Mouse (Mus musculus) layer of hippocampus, adult 9-10 months (tissue): ENCODE data around the gene Glt28d2.

Experiments
- DNase-seq: peaks from one replicate; pipeline ENCODE4 v3.0.0; 2022; ENCODE audit warnings: low spot score

Gene Glt28d2

GRCm38 (mm10) chr3:85878911-85879310 is 8.4 kb downstream of the Glt28d2 start:
- DNase-seq = no peak

GRCm38 (mm10) chr3:85863996-85864395 is 23.3 kb downstream of the Glt28d2 start:
- DNase-seq = no peak

- no peak for DNase-seq
Measured at GRCm38 (mm10) chr3:85862886-85863285, 24.4 kb downstream of the Glt28d2 start.

- no peak for DNase-seq
Measured at GRCm38 (mm10) chr3:85860996-85861395, 26.3 kb downstream of the Glt28d2 start.

GRCm38 (mm10) chr3:85859311-85859710 is 28.0 kb downstream of the Glt28d2 start:
- DNase-seq = no peak

- DNase-seq = no peak
Measured at GRCm38 (mm10) chr3:85858140-85859135, 28.9 kb downstream of the Glt28d2 start.

- DNase-seq = no peak
Measured at GRCm38 (mm10) chr3:85857083-85857482, 30.2 kb downstream of the Glt28d2 start.

- DNase-seq = no peak
Measured at GRCm38 (mm10) chr3:85855947-85856346, 31.4 kb downstream of the Glt28d2 start.

GRCm38 (mm10) chr3:85855043-85855442 is 32.3 kb downstream of the Glt28d2 start:
- no peak for DNase-seq

- DNase-seq = no peak
Measured at GRCm38 (mm10) chr3:85854143-85854542, 33.2 kb downstream of the Glt28d2 start.

- DNase-seq = no peak
Measured at GRCm38 (mm10) chr3:85853715-85854114, 33.6 kb downstream of the Glt28d2 start.

- no peak for DNase-seq
Measured at GRCm38 (mm10) chr3:85850079-85850478, 37.2 kb downstream of the Glt28d2 start.

- no peak for DNase-seq
Measured at GRCm38 (mm10) chr3:85846316-85846715, 41.0 kb downstream of the Glt28d2 start.

- no peak for DNase-seq
Measured at GRCm38 (mm10) chr3:85845341-85845740, 42.0 kb downstream of the Glt28d2 start.

GRCm38 (mm10) chr3:85842881-85843218 is 44.5 kb downstream of the Glt28d2 start:
- DNase-seq = no peak

- DNase-seq = no peak
Measured at GRCm38 (mm10) chr3:85842177-85842880, 45.0 kb downstream of the Glt28d2 start.

- no peak for DNase-seq
Measured at GRCm38 (mm10) chr3:85841454-85842176, 45.7 kb downstream of the Glt28d2 start.

GRCm38 (mm10) chr3:85833627-85834026 is 53.7 kb downstream of the Glt28d2 start:
- DNase-seq = no peak

GRCm38 (mm10) chr3:85832490-85833155 is 54.7 kb downstream of the Glt28d2 start:
- DNase-seq = no peak

GRCm38 (mm10) chr3:85831785-85832184 is 55.5 kb downstream of the Glt28d2 start:
- no peak for DNase-seq

- no peak for DNase-seq
Measured at GRCm38 (mm10) chr3:85829047-85829446, 58.3 kb downstream of the Glt28d2 start.

GRCm38 (mm10) chr3:85827815-85828214 is 59.5 kb downstream of the Glt28d2 start:
- DNase-seq = no peak
